Mouse (Mus musculus) ES-E14 (cell line): Measurements from ENCODE around the gene Spata5.

Experiments
- CHD2 ChIP-seq: IDR thresholded peaks from 2 replicates; pipeline ENCODE4 v1.6.1; 2014; ENCODE audit warnings: mild to moderate bottlenecking, low read depth, low read length, inconsistent platforms
- HCFC1 ChIP-seq: IDR thresholded peaks from 2 replicates; pipeline ENCODE4 v1.6.1; 2012; ENCODE audit warnings: low read length, inconsistent platforms, borderline replicate concordance; ENCODE audit not compliant: insufficient read depth
- MAFK ChIP-seq: IDR thresholded peaks from 2 replicates; pipeline ENCODE4 v1.6.1; 2014; ENCODE audit warnings: mild to moderate bottlenecking, low read depth, low read length, inconsistent platforms; ENCODE audit not compliant: insufficient read depth
- ZC3H11A ChIP-seq: IDR thresholded peaks from 2 replicates; pipeline ENCODE4 v1.6.1; 2012; ENCODE audit warnings: low read depth, mild to moderate bottlenecking, inconsistent platforms, low read length, borderline replicate concordance
- ZNF384 ChIP-seq: IDR thresholded peaks from 2 replicates; pipeline ENCODE4 v1.6.1; 2012; ENCODE audit warnings: low read depth, low read length, inconsistent platforms

DNA sequence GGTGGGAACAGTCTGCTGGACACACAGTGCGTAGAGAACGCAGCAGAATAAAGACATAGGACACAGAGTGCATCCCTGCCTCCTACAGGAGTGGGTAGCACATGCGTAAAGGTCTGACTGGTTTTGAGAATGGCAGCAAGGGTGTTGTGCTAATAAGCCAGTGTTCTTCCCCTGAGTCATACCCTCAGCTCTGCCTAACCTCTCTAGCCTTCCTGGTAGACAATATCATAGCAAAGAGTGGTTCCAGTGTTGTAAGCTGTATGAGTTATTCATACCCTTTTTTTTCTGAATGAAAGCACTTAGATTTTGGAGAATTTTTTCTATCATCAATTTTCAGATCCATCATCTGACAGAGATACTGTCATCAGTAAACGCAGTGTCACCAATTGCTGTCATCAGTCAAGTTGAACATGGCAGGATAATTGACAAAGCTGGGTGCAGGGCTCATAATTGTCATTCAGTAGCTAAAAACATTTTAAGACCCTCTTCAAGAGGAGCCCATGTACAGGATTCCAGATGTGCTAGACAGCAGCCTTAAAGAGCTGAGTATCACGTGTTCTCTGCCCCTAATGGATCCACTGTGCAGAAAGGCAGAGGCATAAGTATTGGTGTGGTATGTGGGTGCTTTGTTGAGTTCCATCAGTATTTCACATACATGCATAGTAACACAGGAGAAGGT lies 22.6 kb upstream of the Spata5 start:
- no peak for TF ChIP-seq ZNF384
- no peak for TF ChIP-seq ZC3H11A
- no peak for TF ChIP-seq HCFC1
- TF ChIP-seq MAFK = no peak
- TF ChIP-seq CHD2 = no peak
